Mouse (Mus musculus): ENCODE data around the gene Sucla2. TPM values are rescaled to one million over a fixed set of nuclear protein-coding genes. Genes with fewer than 3 reads are reported as not detected.

The Sucla2 gene
- total and polyA plus RNA-seq, 3 experiments, result 17.5 to 107 (median 58.4) TPM

GRCm38 (mm10) chr14:73501283-73501682, 23.8 kb upstream of the Sucla2 start:
- DNase-seq (ENCODE audit: low spot score), result no peak
- TF ChIP-seq GATA2 (IDR thresholded peaks at IDR 0.05; ENCODE audit: borderline replicate concordance, low read depth, low read length) (no peak), GATA1 (IDR thresholded peaks at IDR 0.05; ENCODE audit: borderline replicate concordance, low read length) (no peak)
- Histone ChIP-seq H3K36me3 (replicated peaks) (no peaks in the 10 kb centered on the region), H3K4me3 (ENCODE audit: low read depth, low read length) (no peak overlapping the region), H3K4me1 (ENCODE audit: insufficient read depth, low read depth, low read length) (0 out of 2 replicates have a peak, but pooled peaks cover 4% of the 10 kb centered on the region), H3K27me3 (ENCODE audit: insufficient read depth, low read length) (peaks cover 47% of the 10 kb centered on the region), H3K9me3 (replicated peaks) (no peaks in the 10 kb centered on the region)
- ATAC-seq (ENCODE audit: extremely low read depth, insufficient number of reproducible peaks, low FRiP score, poor library complexity, severe bottlenecking), result no peak

GRCm38 (mm10) chr14:73501721-73502120, 23.4 kb upstream of the Sucla2 start:
- no peak for TF ChIP-seq GATA1 (IDR thresholded peaks at IDR 0.05; ENCODE audit: borderline replicate concordance, low read length)
- no peak overlapping the region for H3K4me3 ChIP-seq (ENCODE audit: low read depth, low read length)
- no peaks in the 10 kb centered on the region for H3K9me3 ChIP-seq (replicated peaks)
- H3K36me3 ChIP-seq (replicated peaks), result no peaks in the 10 kb centered on the region
- ATAC-seq (ENCODE audit: extremely low read depth, insufficient number of reproducible peaks, low FRiP score, poor library complexity, severe bottlenecking) (no peak), DNase-seq (ENCODE audit: low spot score) (no peak)
- H3K4me1 ChIP-seq (ENCODE audit: insufficient read depth, low read depth, low read length), result peaks cover 7% of the 10 kb centered on the region
- peaks cover 45% of the 10 kb centered on the region for H3K27me3 ChIP-seq (ENCODE audit: insufficient read depth, low read length)

- no peaks in the 10 kb centered on the region for H3K36me3 ChIP-seq (replicated peaks)
- no peak for DNase-seq (ENCODE audit: low spot score)
- peaks cover 45% of the 10 kb centered on the region for H3K27me3 ChIP-seq (ENCODE audit: insufficient read depth, low read length)
- ATAC-seq (ENCODE audit: extremely low read depth, insufficient number of reproducible peaks, low FRiP score, poor library complexity, severe bottlenecking), result no peak
- no peak for TF ChIP-seq POLR2AphosphoS5 (IDR thresholded peaks at IDR 0.05; ENCODE audit: insufficient replicate concordance, low read depth, low read length)
- no peak for TF ChIP-seq GATA2 (IDR thresholded peaks at IDR 0.05; ENCODE audit: borderline replicate concordance, low read depth, low read length)
- TF ChIP-seq TAL1 (conservative IDR thresholded peaks at IDR 0.05; ENCODE audit: low read depth, low read length), result no peak
- TF ChIP-seq CTCF (IDR thresholded peaks at IDR 0.05; ENCODE audit: low read depth, low read length), result no peak
- TF ChIP-seq GATA1 (IDR thresholded peaks at IDR 0.05; ENCODE audit: borderline replicate concordance, low read length), result no peak
- no peaks in the 10 kb centered on the region for H3K9me3 ChIP-seq (replicated peaks)
- peaks cover 11% of the 10 kb centered on the region for H3K4me1 ChIP-seq (ENCODE audit: insufficient read depth, low read depth, low read length)
- H3K4me3 ChIP-seq (ENCODE audit: low read depth, low read length), result no peak overlapping the region
Observed at GRCm38 (mm10) chr14:73502591-73503184, 22.4 kb upstream of the Sucla2 start.

- peaks cover 16% of the 10 kb centered on the region for H3K4me1 ChIP-seq (ENCODE audit: insufficient read depth, low read depth, low read length)
- H3K27me3 ChIP-seq (ENCODE audit: insufficient read depth, low read length), result peaks cover 41% of the 10 kb centered on the region
- no peaks in the 10 kb centered on the region for H3K36me3 ChIP-seq (replicated peaks)
- ATAC-seq (ENCODE audit: extremely low read depth, insufficient number of reproducible peaks, low FRiP score, poor library complexity, severe bottlenecking) (no peak), DNase-seq (ENCODE audit: low spot score) (no peak)
- no peak overlapping the region for H3K4me3 ChIP-seq (ENCODE audit: low read depth, low read length)
- no peaks in the 10 kb centered on the region for H3K9me3 ChIP-seq (replicated peaks)
- TF ChIP-seq TAL1 (conservative IDR thresholded peaks at IDR 0.05; ENCODE audit: low read depth, low read length) (no peak), GATA2 (IDR thresholded peaks at IDR 0.05; ENCODE audit: borderline replicate concordance, low read depth, low read length) (no peak), CTCF (IDR thresholded peaks at IDR 0.05; ENCODE audit: low read depth, low read length) (no peak), GATA1 (IDR thresholded peaks at IDR 0.05; ENCODE audit: borderline replicate concordance, low read length) (no peak), POLR2AphosphoS5 (IDR thresholded peaks at IDR 0.05; ENCODE audit: insufficient replicate concordance, low read depth, low read length) (no peak)
Observed at GRCm38 (mm10) chr14:73503237-73503933, 21.7 kb upstream of the Sucla2 start.

GRCm38 (mm10) chr14:73506283-73506682, 18.8 kb upstream of the Sucla2 start:
- 0 out of 2 replicates have a peak, but pooled peaks cover 3% of the 10 kb centered on the region for H3K9me3 ChIP-seq (replicated peaks)
- no peak for TF ChIP-seq CTCF (IDR thresholded peaks at IDR 0.05; ENCODE audit: low read depth, low read length)
- no peak for TF ChIP-seq TAL1 (conservative IDR thresholded peaks at IDR 0.05; ENCODE audit: low read depth, low read length)
- no peak for TF ChIP-seq GATA2 (IDR thresholded peaks at IDR 0.05; ENCODE audit: borderline replicate concordance, low read depth, low read length)
- no peak for TF ChIP-seq GATA1 (IDR thresholded peaks at IDR 0.05; ENCODE audit: borderline replicate concordance, low read length)
- no peak for TF ChIP-seq POLR2AphosphoS5 (IDR thresholded peaks at IDR 0.05; ENCODE audit: insufficient replicate concordance, low read depth, low read length)
- peaks cover 31% of the 10 kb centered on the region for H3K27me3 ChIP-seq (ENCODE audit: insufficient read depth, low read length)
- H3K4me1 ChIP-seq (ENCODE audit: insufficient read depth, low read depth, low read length), result peaks cover 34% of the 10 kb centered on the region
- no peak overlapping the region for H3K4me3 ChIP-seq (ENCODE audit: low read depth, low read length)
- H3K36me3 ChIP-seq (replicated peaks), result no peaks in the 10 kb centered on the region
- no peak for ATAC-seq (ENCODE audit: extremely low read depth, insufficient number of reproducible peaks, low FRiP score, poor library complexity, severe bottlenecking)
- DNase-seq (ENCODE audit: low spot score), result no peak

- Histone ChIP-seq H3K4me1 (ENCODE audit: insufficient read depth, low read depth, low read length) (peaks cover 42% of the 10 kb centered on the region), H3K36me3 (replicated peaks) (peaks cover 9% of the 10 kb centered on the region), H3K27me3 (ENCODE audit: insufficient read depth, low read length) (peaks cover 26% of the 10 kb centered on the region), H3K9me3 (replicated peaks) (0 out of 2 replicates have a peak, but pooled peaks cover 3% of the 10 kb centered on the region), H3K4me3 (ENCODE audit: low read depth, low read length) (no peak overlapping the region)
- ATAC-seq (ENCODE audit: extremely low read depth, insufficient number of reproducible peaks, low FRiP score, poor library complexity, severe bottlenecking) (no peak), DNase-seq (ENCODE audit: low spot score) (no peak)
- TF ChIP-seq GATA1 (IDR thresholded peaks at IDR 0.05; ENCODE audit: borderline replicate concordance, low read length) (no peak), CTCF (IDR thresholded peaks at IDR 0.05; ENCODE audit: low read depth, low read length) (no peak), POLR2AphosphoS5 (IDR thresholded peaks at IDR 0.05; ENCODE audit: insufficient replicate concordance, low read depth, low read length) (no peak), TAL1 (conservative IDR thresholded peaks at IDR 0.05; ENCODE audit: low read depth, low read length) (no peak), GATA2 (IDR thresholded peaks at IDR 0.05; ENCODE audit: borderline replicate concordance, low read depth, low read length) (no peak)
Observed at GRCm38 (mm10) chr14:73507200-73507599, 17.9 kb upstream of the Sucla2 start.
